Mouse (Mus musculus): Measurements from ENCODE around the gene Gm26920. TPM values are rescaled to one million over a fixed set of nuclear protein-coding genes. Genes with fewer than 3 reads are reported as not detected.

Gene Gm26920
- total and polyA plus RNA-seq, 3 experiments, result not detected

DNA sequence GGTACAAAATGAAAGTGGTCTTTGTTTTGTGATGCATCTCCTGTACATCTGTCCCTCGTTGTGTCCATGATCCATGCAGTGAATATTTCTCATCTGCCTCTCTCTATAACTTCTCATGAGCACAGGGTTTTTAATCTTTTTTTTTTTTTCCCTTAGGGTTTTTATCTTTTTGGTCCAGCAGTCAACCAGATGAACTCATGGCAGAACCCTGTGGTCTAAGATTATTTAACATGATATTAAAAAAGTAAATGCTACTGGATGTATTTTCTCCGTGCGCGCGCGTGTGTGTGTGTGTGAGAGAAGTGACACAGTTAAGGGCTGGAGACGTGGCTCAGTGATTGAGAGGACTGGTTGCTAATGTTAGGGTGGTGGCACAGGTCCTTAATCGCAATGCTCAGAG is 39.7 kb upstream of the Gm26920 start:
- TF ChIP-seq EP300 (IDR thresholded peaks at IDR 0.05; ENCODE audit: low read length) (no peak), JUN (IDR thresholded peaks at IDR 0.05; ENCODE audit: insufficient read depth, low read depth, low read length) (no peak), MXI1 (IDR thresholded peaks at IDR 0.05; ENCODE audit: low read depth, low read length) (no peak), NELFE (IDR thresholded peaks at IDR 0.05; ENCODE audit: low read depth, low read length) (no peak), RAD21 (IDR thresholded peaks at IDR 0.05; ENCODE audit: low read depth, low read length) (no peak), HCFC1 (IDR thresholded peaks at IDR 0.05; ENCODE audit: low read depth, low read length) (no peak), ETS1 (conservative IDR thresholded peaks at IDR 0.05; ENCODE audit: low read depth, low read length) (no peak), GABPA (IDR thresholded peaks at IDR 0.05; ENCODE audit: insufficient replicate concordance, low read depth, low read length) (no peak), ZMIZ1 (IDR thresholded peaks at IDR 0.05; ENCODE audit: low read depth, low read length) (no peak), BHLHE40 (IDR thresholded peaks at IDR 0.05; ENCODE audit: low read depth, low read length) (no peak), IRF4 (IDR thresholded peaks at IDR 0.05; ENCODE audit: low read depth, low read length) (no peak), PAX5 (IDR thresholded peaks at IDR 0.05; ENCODE audit: low read length) (no peak), MEF2A (IDR thresholded peaks at IDR 0.05; ENCODE audit: borderline replicate concordance, low read depth, low read length) (no peak), RCOR1 (conservative IDR thresholded peaks at IDR 0.05; ENCODE audit: low read depth, low read length) (no peak), ZC3H11A (IDR thresholded peaks at IDR 0.05; ENCODE audit: low read depth, low read length) (no peak)
- Histone ChIP-seq H3K79me2 (replicated peaks; ENCODE audit: control insufficient read depth, extremely low read depth, insufficient read depth, poor library complexity, severe bottlenecking) (no peaks in the 10 kb centered on the region), H3K4me2 (ENCODE audit: insufficient read depth, low read depth, poor library complexity, severe bottlenecking) (no peak overlapping the region), H3K9ac (ENCODE audit: insufficient read depth, low read depth) (no peak overlapping the region), H3K4me1 (ENCODE audit: control insufficient read depth in 1 of 2, insufficient read depth in 2 of 2) (peaks cover 0 to 6% of the 10 kb centered on the region in 2 experiments; a peak in 2 of 4 replicates), H3K27ac (ENCODE audit: insufficient read depth, low read depth) (no peak overlapping the region), H3K27me3 (replicated peaks) (no peaks in the 10 kb centered on the region), H3K9me3 (replicated peaks; ENCODE audit: low read length) (peaks cover 12% of the 10 kb centered on the region), H3K36me3 (replicated peaks in 1 of 2; ENCODE audit: control insufficient read depth in 1 of 2, insufficient read depth in 1 of 2, low read length in 1 of 2) (peaks cover 44 to 89% of the 10 kb centered on the region in 2 experiments), H3K4me3 (replicated peaks in 1 of 3; ENCODE audit: low read depth in 2 of 3, low read length in 2 of 3, poor library complexity in 1 of 3) (no peak overlapping the region)
- DNase-seq (ENCODE audit: extremely low read depth), result no peak
- in situ Hi-C loops (cut with MboI; ENCODE audit: low pct_ligation_motif_present, low pct_unique_long_range_greater_than_20kb, low sequenced_read_pairs), result no loop called here
- dilution Hi-C loops (cut with MboI; ENCODE audit: extremely low pct_ligation_motif_present, extremely low pct_unique_long_range_greater_than_20kb, low sequenced_read_pairs), result no loop called here

GRCm38 (mm10) chr7:30122188-30122530 is 31.9 kb upstream of the Gm26920 start:
- in situ Hi-C loops (cut with MboI; ENCODE audit: low pct_ligation_motif_present, low pct_unique_long_range_greater_than_20kb, low sequenced_read_pairs) (no loop called here), dilution Hi-C loops (cut with MboI; ENCODE audit: extremely low pct_ligation_motif_present, extremely low pct_unique_long_range_greater_than_20kb, low sequenced_read_pairs) (no loop called here)
- peaks cover under 1 to 20% of the 10 kb centered on the region in 2 experiments for H3K36me3 ChIP-seq (replicated peaks in 1 of 2; ENCODE audit: control insufficient read depth in 1 of 2, insufficient read depth in 1 of 2, low read length in 1 of 2)
- H3K27me3 ChIP-seq (replicated peaks), result no peaks in the 10 kb centered on the region
- peak overlapping the region; percentile 64 to 83 (median 77) for H3K4me3 ChIP-seq (replicated peaks in 1 of 3; ENCODE audit: low read depth in 2 of 3, low read length in 2 of 3, poor library complexity in 1 of 3)
- no peak overlapping the region for H3K27ac ChIP-seq (ENCODE audit: insufficient read depth, low read depth)
- H3K4me1 ChIP-seq (ENCODE audit: control insufficient read depth in 1 of 2, insufficient read depth in 2 of 2), result peaks cover 0 to 10% of the 10 kb centered on the region in 2 experiments; a peak in 2 of 4 replicates
- peaks cover 6% of the 10 kb centered on the region for H3K79me2 ChIP-seq (replicated peaks; ENCODE audit: control insufficient read depth, extremely low read depth, insufficient read depth, poor library complexity, severe bottlenecking)
- H3K9me3 ChIP-seq (replicated peaks; ENCODE audit: low read length), result peaks cover 5% of the 10 kb centered on the region
- peak overlapping the region; percentile 44 for H3K4me2 ChIP-seq (ENCODE audit: insufficient read depth, low read depth, poor library complexity, severe bottlenecking)
- H3K9ac ChIP-seq (ENCODE audit: insufficient read depth, low read depth), result peak overlapping the region; percentile 50
- no peak for DNase-seq (ENCODE audit: extremely low read depth)
- TF ChIP-seq RAD21 (IDR thresholded peaks at IDR 0.05; ENCODE audit: low read depth, low read length) (no peak), USF1 (IDR thresholded peaks at IDR 0.05; ENCODE audit: low read depth, low read length) (no peak), PAX5 (IDR thresholded peaks at IDR 0.05; ENCODE audit: low read length) (no peak), MYC (IDR thresholded peaks at IDR 0.05; ENCODE audit: low read depth, low read length) (0 out of 2 replicates have a peak, but pooled peaks have one; percentile 11), MXI1 (IDR thresholded peaks at IDR 0.05; ENCODE audit: low read depth, low read length) (peak; percentile 60; the same call in 1 of the 2 replicates), BHLHE40 (IDR thresholded peaks at IDR 0.05; ENCODE audit: low read depth, low read length) (peak; percentile 29), CHD2 (IDR thresholded peaks at IDR 0.05; ENCODE audit: low read length) (no peak), IRF4 (IDR thresholded peaks at IDR 0.05; ENCODE audit: low read depth, low read length) (no peak), MEF2A (IDR thresholded peaks at IDR 0.05; ENCODE audit: borderline replicate concordance, low read depth, low read length) (0 out of 2 replicates have a peak, but pooled peaks have one; percentile 17), E2F4 (IDR thresholded peaks at IDR 0.05; ENCODE audit: insufficient replicate concordance, low read depth, low read length) (no peak)
